Comparison of ENCODE assay signal across 20 mouse cellular contexts in genomic region chr2:146532493-146532892, GRCm38 (mm10). TPM values are rescaled to one million over a fixed set of nuclear protein-coding genes. Genes with fewer than 3 reads are reported as not detected.
A peak's percentile ranks its signal among the peaks of the same experiment; 100 is the strongest.
DNase-seq lines count a peak whose midpoint lies in the region; ATAC-seq and TF ChIP-seq lines count a peak whose summit lies in the region.
"Had no signal": no experiment of that assay in that cellular context is flagged by ENCODE, and none has a peak within 500 bp of the region (broad histone marks: within the 10 kb centered on the region; RNA-seq: fewer than 3 reads in every experiment).

No protein-coding gene starts in this region.

- no peak overlapping the region for H3K9ac ChIP-seq in heart, embryonic 16.5 days (ENCODE audit: low read length)
- H3K9ac ChIP-seq in kidney, embryonic 15.5 days, result no peak overlapping the region
- H3K9ac ChIP-seq in intestine, embryonic 15.5 days, result no peak overlapping the region
- no peak overlapping the region for H3K9ac ChIP-seq in midbrain, embryonic 13.5 days (replicated peaks)
- H3K9ac ChIP-seq: embryonic facial prominence, embryonic 15.5 days; forebrain, embryonic 15.5 days; heart, embryonic 12.5 days; hindbrain, embryonic 13.5 days had no signal

- TF ChIP-seq CTCF in embryonic fibroblast, embryonic 13.5 days (IDR thresholded peaks at IDR 0.05; ENCODE audit: borderline replicate concordance, insufficient read depth, low read length), result no peak

- no peaks in the 10 kb centered on the region for H3K27me3 ChIP-seq in heart, embryonic 16.5 days (ENCODE audit: control insufficient read depth, insufficient read depth, low read length)
- H3K27me3 ChIP-seq in kidney, embryonic 15.5 days, result no peaks in the 10 kb centered on the region
- H3K27me3 ChIP-seq in intestine, embryonic 15.5 days (replicated peaks), result no peaks in the 10 kb centered on the region
- H3K27me3 ChIP-seq in midbrain, embryonic 13.5 days, result no peaks in the 10 kb centered on the region
- H3K27me3 ChIP-seq: embryonic facial prominence, embryonic 15.5 days; forebrain, embryonic 15.5 days; heart, embryonic 12.5 days; hindbrain, embryonic 13.5 days had no signal

- 75% methylated on average over 3 of the region's 3 CpGs for WGBS in heart, embryonic 16.5 days
- 80% methylated on average over 3 of the region's 3 CpGs for WGBS in kidney, embryonic 15.5 days
- WGBS in intestine, embryonic 15.5 days, result 69% methylated on average over 3 of the region's 3 CpGs
- 94% methylated on average over 3 of the region's 3 CpGs for WGBS in midbrain, embryonic 13.5 days

- TF ChIP-seq POLR2A in embryonic fibroblast, embryonic 13.5 days (IDR thresholded peaks at IDR 0.05; ENCODE audit: low read depth, low read length), result no peak

- ATAC-seq in heart, embryonic 16.5 days (replicated peaks; ENCODE audit: extremely low read depth, insufficient read depth, low FRiP score), result no peak
- ATAC-seq in kidney, embryonic 15.5 days (replicated peaks; ENCODE audit: low FRiP score), result peak; percentile 69; the same call in 1 of the 2 replicates
- ATAC-seq in intestine, embryonic 15.5 days, result peak; percentile 12; the same call in 1 of the 2 replicates
- ATAC-seq in midbrain, embryonic 13.5 days, result no peak
- ATAC-seq: forebrain, embryonic 15.5 days; hindbrain, postnatal 0 days had no signal

- H3K36me3 ChIP-seq in heart, embryonic 16.5 days (ENCODE audit: control insufficient read depth, insufficient read depth), result no peaks in the 10 kb centered on the region
- no peaks in the 10 kb centered on the region for H3K36me3 ChIP-seq in kidney, embryonic 15.5 days
- no peaks in the 10 kb centered on the region for H3K36me3 ChIP-seq in intestine, embryonic 15.5 days
- no peaks in the 10 kb centered on the region for H3K36me3 ChIP-seq in midbrain, embryonic 13.5 days
- H3K36me3 ChIP-seq: embryonic facial prominence, embryonic 15.5 days; forebrain, embryonic 15.5 days; heart, embryonic 12.5 days; hindbrain, embryonic 13.5 days had no signal

- H3K4me2 ChIP-seq in heart, embryonic 16.5 days (ENCODE audit: low read depth, low read length), result no peak overlapping the region
- no peak overlapping the region for H3K4me2 ChIP-seq in kidney, embryonic 15.5 days
- no peak overlapping the region for H3K4me2 ChIP-seq in intestine, embryonic 15.5 days (replicated peaks)
- no peak overlapping the region for H3K4me2 ChIP-seq in midbrain, embryonic 13.5 days (replicated peaks)
- H3K4me2 ChIP-seq: embryonic facial prominence, embryonic 15.5 days; forebrain, embryonic 15.5 days; heart, embryonic 12.5 days; hindbrain, embryonic 13.5 days had no signal

- H3K4me1 ChIP-seq in heart, embryonic 16.5 days (ENCODE audit: control insufficient read depth, insufficient read depth, low read length), result peaks cover 14% of the 10 kb centered on the region
- no peaks in the 10 kb centered on the region for H3K4me1 ChIP-seq in kidney, embryonic 15.5 days
- no peaks in the 10 kb centered on the region for H3K4me1 ChIP-seq in embryonic fibroblast, embryonic 13.5 days (ENCODE audit: control insufficient read depth, insufficient read depth, low read length)
- H3K4me1 ChIP-seq in intestine, embryonic 15.5 days (replicated peaks), result no peaks in the 10 kb centered on the region
- no peaks in the 10 kb centered on the region for H3K4me1 ChIP-seq in midbrain, embryonic 13.5 days (replicated peaks)
- H3K4me1 ChIP-seq: embryonic facial prominence, embryonic 15.5 days; forebrain, embryonic 15.5 days; hindbrain, embryonic 13.5 days had no signal

- peak overlapping the region; percentile 46; the same call in 1 of the 2 replicates for H3K27ac ChIP-seq in heart, embryonic 16.5 days (ENCODE audit: low read length)
- no peak overlapping the region for H3K27ac ChIP-seq in kidney, embryonic 15.5 days
- H3K27ac ChIP-seq in embryonic fibroblast, embryonic 13.5 days (ENCODE audit: insufficient read depth, low read length), result 0 out of 2 replicates have a peak overlapping the region, but pooled peaks have one; percentile 13
- 0 out of 2 replicates have a peak overlapping the region, but pooled peaks have one; percentile 36 for H3K27ac ChIP-seq in intestine, embryonic 15.5 days
- no peak overlapping the region for H3K27ac ChIP-seq in midbrain, embryonic 13.5 days
- H3K27ac ChIP-seq: embryonic facial prominence, embryonic 15.5 days; forebrain, embryonic 15.5 days; heart, adult 2 months; hindbrain, embryonic 13.5 days; hindbrain, postnatal 0 days had no signal

- no peak for DNase-seq in heart, adult 11 months
- DNase-seq in kidney, postnatal 25 days, result no peak
- no peak for DNase-seq in layer of hippocampus, adult 8-10 months (ENCODE audit: low spot score in 2 of 2)
- DNase-seq: adrenal gland, adult 2 months; adrenal gland, postnatal 36 days; cerebellum, adult 8-10 months; cerebellum, postnatal 14 days; embryo, embryonic 11 days; gastrocnemius, postnatal 36 days; heart, adult 2 months had no signal

- H3K9me3 ChIP-seq in heart, embryonic 16.5 days (replicated peaks; ENCODE audit: control insufficient read depth, low read length), result no peaks in the 10 kb centered on the region
- no peaks in the 10 kb centered on the region for H3K9me3 ChIP-seq in kidney, embryonic 15.5 days (replicated peaks)
- H3K9me3 ChIP-seq in intestine, embryonic 15.5 days, result no peaks in the 10 kb centered on the region
- H3K9me3 ChIP-seq in midbrain, embryonic 13.5 days, result no peaks in the 10 kb centered on the region
- H3K9me3 ChIP-seq: embryonic facial prominence, embryonic 15.5 days; forebrain, embryonic 15.5 days; heart, embryonic 12.5 days; hindbrain, embryonic 13.5 days had no signal

- H3K4me3 ChIP-seq in heart, embryonic 16.5 days (ENCODE audit: low read length), result no peak overlapping the region
- no peak overlapping the region for H3K4me3 ChIP-seq in kidney, embryonic 15.5 days (replicated peaks)
- no peak overlapping the region for H3K4me3 ChIP-seq in embryonic fibroblast, embryonic 13.5 days (ENCODE audit: insufficient read depth, low read length)
- H3K4me3 ChIP-seq in intestine, embryonic 15.5 days (replicated peaks), result no peak overlapping the region
- no peak overlapping the region for H3K4me3 ChIP-seq in midbrain, embryonic 13.5 days (replicated peaks)
- H3K4me3 ChIP-seq: embryonic facial prominence, embryonic 15.5 days; forebrain, embryonic 15.5 days; heart, adult 2 months; heart, embryonic 12.5 days; hindbrain, embryonic 13.5 days had no signal

RNA-seq across cellular contexts. Expression of gene Ralgapa2, which starts 20.3 kb away (rescaled TPM):
- polyA plus RNA-seq in heart, embryonic 16.5 days (2015; fragmentation: Nextera tagmentation; extraction: Ambion mirVana), result 11.1 and 12.0 TPM in 2 replicates
- polyA plus RNA-seq in kidney, embryonic 15.5 days (2015; fragmentation: Nextera tagmentation; extraction: Ambion mirVana), result 6.7 and 8.7 TPM in 2 replicates
- 3.9 and 5.2 TPM in 2 replicates for polyA plus RNA-seq in embryonic fibroblast, embryonic 13.5 days (2011; ENCODE audit: insufficient read length, low read depth, missing spikeins)
- 8.5 and 9.2 TPM in 2 replicates for polyA plus RNA-seq in intestine, embryonic 15.5 days (2015; fragmentation: Nextera tagmentation; extraction: Ambion mirVana)
- polyA plus RNA-seq in midbrain, embryonic 13.5 days (2015; fragmentation: Nextera tagmentation; extraction: Ambion mirVana), result 11.7 and 13.1 TPM in 2 replicates
- total RNA-seq in layer of hippocampus, adult 8-10 months (2022), result 10 to 100 TPM; 22.5 to 30.0 (median 27.4) TPM

Comparison
In these comparisons a context has a peak if more than half of its experiments do, and no peak if none do; other contexts are left out.
1. ATAC-seq: peak in kidney, embryonic 15.5 days (single experiment) and intestine, embryonic 15.5 days (single experiment); none in heart, embryonic 16.5 days (single experiment) and midbrain, embryonic 13.5 days (single experiment).
2. H3K27ac ChIP-seq: peak in heart, embryonic 16.5 days (single experiment), embryonic fibroblast, embryonic 13.5 days (single experiment) and intestine, embryonic 15.5 days (single experiment); none in kidney, embryonic 15.5 days (single experiment) and midbrain, embryonic 13.5 days (single experiment).